Comparison of ENCODE assay signal across 12 mouse cellular contexts in the genomic region with DNA sequence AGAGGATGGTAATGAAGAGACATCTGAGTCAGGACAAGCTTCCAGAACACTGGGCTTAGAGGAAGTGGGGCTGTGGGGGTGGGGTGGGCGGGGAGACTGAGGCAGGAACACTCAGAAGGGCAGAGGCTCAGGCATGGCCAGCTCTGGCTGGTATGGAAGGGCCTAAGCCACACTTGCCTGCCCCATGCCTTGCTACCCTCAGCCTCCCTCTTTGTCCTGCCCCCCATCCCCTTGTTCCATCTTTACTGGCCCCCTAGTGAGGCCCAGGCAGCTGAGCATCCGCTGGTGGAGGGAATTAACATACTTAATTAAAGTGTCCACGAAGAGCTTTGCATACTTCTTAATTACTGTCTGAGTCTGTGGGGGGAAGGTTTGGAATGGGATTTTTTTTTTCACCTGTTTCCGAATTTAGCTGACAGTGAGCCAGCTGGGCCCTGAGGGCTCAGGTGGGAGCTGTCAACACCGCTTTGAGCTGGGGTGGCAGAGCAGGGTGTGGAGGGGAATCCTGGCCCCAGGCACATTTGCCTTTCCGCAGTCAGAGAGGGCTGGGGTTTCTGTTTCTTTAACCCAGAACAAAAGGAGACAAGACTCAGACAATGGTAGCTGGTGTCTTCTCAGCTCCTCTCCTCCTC. TPM values are rescaled to one million over a fixed set of nuclear protein-coding genes. Genes with fewer than 3 reads are reported as not detected.
A peak's percentile ranks its signal among the peaks of the same experiment; 100 is the strongest.
DNase-seq lines count a peak whose midpoint lies in the region; ATAC-seq and TF ChIP-seq lines count a peak whose summit lies in the region.
"Had no signal": no experiment of that assay in that cellular context is flagged by ENCODE, and none has a peak within 500 bp of the region (broad histone marks: within the 10 kb centered on the region; RNA-seq: fewer than 3 reads in every experiment).

No protein-coding gene starts in this region.

- DNase-seq in left cerebral cortex, postnatal 4 days = peak; percentile 36
- DNase-seq in left cerebral cortex, postnatal 14 days (ENCODE audit: low spot score in 2 of 2) = no peak
- DNase-seq in hindbrain, postnatal 0 days (ENCODE audit: low spot score) = peak; percentile 41
- no peak for DNase-seq in urinary bladder, postnatal 10 days (ENCODE audit: low spot score)
- no peak for DNase-seq in adrenal gland, postnatal 25 days
- DNase-seq: kidney, postnatal 25 days; liver, embryonic 13.5 days had no signal

- TF ChIP-seq CTCF in hindbrain, postnatal 0 days (IDR thresholded peaks at IDR 0.05; ENCODE audit: low read depth) = no peak
- TF ChIP-seq CTCF in olfactory bulb, adult 2 months (IDR thresholded peaks at IDR 0.05; ENCODE audit: insufficient read depth, low read depth, low read length) = peak; percentile 13; the same call in 1 of the 2 replicates

- peaks cover 10% of the 10 kb centered on the region for H3K36me3 ChIP-seq in forebrain, embryonic 12.5 days (replicated peaks)
- H3K36me3 ChIP-seq in hindbrain, postnatal 0 days (ENCODE audit: insufficient read depth, low read length) = no peaks in the 10 kb centered on the region; the same call in 1 of the 2 replicates
- no peaks in the 10 kb centered on the region for H3K36me3 ChIP-seq in kidney, embryonic 15.5 days
- H3K36me3 ChIP-seq: liver, embryonic 13.5 days had no signal

- H3K4me1 ChIP-seq in forebrain, embryonic 12.5 days = peaks cover 49% of the 10 kb centered on the region
- H3K4me1 ChIP-seq in hindbrain, postnatal 0 days (ENCODE audit: insufficient read depth, low read length) = peaks cover 20% of the 10 kb centered on the region
- H3K4me1 ChIP-seq in olfactory bulb, adult 2 months (ENCODE audit: control insufficient read depth, insufficient read depth, low read length) = peaks cover 53% of the 10 kb centered on the region
- H3K4me1 ChIP-seq in kidney, embryonic 15.5 days = peaks cover 11% of the 10 kb centered on the region; the same call in 1 of the 2 replicates
- H3K4me1 ChIP-seq: liver, embryonic 13.5 days had no signal

- intact Hi-C loops in left cerebral cortex, postnatal 4 days (cut with DNase I) = no loop called here
- intact Hi-C loops in left cerebral cortex, postnatal 14 days (cut with DNase I) = no loop called here

- no peak for TF ChIP-seq POLR2A in olfactory bulb, adult 2 months (IDR thresholded peaks at IDR 0.05; ENCODE audit: insufficient read depth, low read depth, low read length)

- no peaks in the 10 kb centered on the region for H3K27me3 ChIP-seq in forebrain, embryonic 12.5 days
- H3K27me3 ChIP-seq in hindbrain, postnatal 0 days (ENCODE audit: insufficient read depth, low read length) = no peaks in the 10 kb centered on the region
- no peaks in the 10 kb centered on the region for H3K27me3 ChIP-seq in kidney, embryonic 15.5 days
- H3K27me3 ChIP-seq: liver, embryonic 13.5 days had no signal

- H3K9ac ChIP-seq in forebrain, embryonic 12.5 days = no peak overlapping the region
- no peak overlapping the region for H3K9ac ChIP-seq in hindbrain, postnatal 0 days (replicated peaks; ENCODE audit: low read length)
- no peak overlapping the region for H3K9ac ChIP-seq in kidney, embryonic 15.5 days
- H3K9ac ChIP-seq: liver, embryonic 13.5 days had no signal

- no peaks in the 10 kb centered on the region for H3K9me3 ChIP-seq in forebrain, embryonic 12.5 days
- no peaks in the 10 kb centered on the region for H3K9me3 ChIP-seq in hindbrain, postnatal 0 days (ENCODE audit: low read length)
- H3K9me3 ChIP-seq in kidney, embryonic 15.5 days (replicated peaks) = no peaks in the 10 kb centered on the region
- H3K9me3 ChIP-seq: liver, embryonic 13.5 days had no signal

- WGBS in forebrain, embryonic 12.5 days = 24% methylated on average over 6 of the region's 6 CpGs
- 27% methylated on average over 6 of the region's 6 CpGs for WGBS in hindbrain, postnatal 0 days
- WGBS in olfactory bulb, adult 2 months = 32% methylated on average over 6 of the region's 6 CpGs
- WGBS in kidney, embryonic 15.5 days = 51% methylated on average over 6 of the region's 6 CpGs

- ATAC-seq in forebrain, embryonic 12.5 days (ENCODE audit: low FRiP score) = peak; percentile 53
- ATAC-seq in hindbrain, postnatal 0 days = peak; percentile 6; the same call in 1 of the 2 replicates
- ATAC-seq in kidney, embryonic 15.5 days (replicated peaks; ENCODE audit: low FRiP score) = no peak
- ATAC-seq: activated CD4-positive, CD25-positive, alpha-beta regulatory T cell, adult 4 months had no signal

- no peak overlapping the region for H3K4me3 ChIP-seq in forebrain, embryonic 12.5 days (replicated peaks)
- H3K4me3 ChIP-seq in hindbrain, postnatal 0 days (ENCODE audit: low read length) = no peak overlapping the region
- H3K4me3 ChIP-seq in olfactory bulb, adult 2 months (ENCODE audit: insufficient read depth, low read depth, low read length) = no peak overlapping the region
- H3K4me3 ChIP-seq in kidney, embryonic 15.5 days (replicated peaks) = no peak overlapping the region
- H3K4me3 ChIP-seq: liver, embryonic 13.5 days had no signal

- H3K27ac ChIP-seq in forebrain, embryonic 12.5 days = peak overlapping the region; percentile 80
- H3K27ac ChIP-seq in hindbrain, postnatal 0 days = peak overlapping the region; percentile 48; the same call in 1 of the 2 replicates
- H3K27ac ChIP-seq in olfactory bulb, adult 2 months (ENCODE audit: insufficient read depth, low read depth, low read length) = peak overlapping the region; percentile 31
- H3K27ac ChIP-seq in kidney, embryonic 15.5 days = no peak overlapping the region
- H3K27ac ChIP-seq: liver, embryonic 13.5 days; macrophage had no signal

- H3K4me2 ChIP-seq in forebrain, embryonic 12.5 days = peak overlapping the region; percentile 13
- no peak overlapping the region for H3K4me2 ChIP-seq in hindbrain, postnatal 0 days (ENCODE audit: low read depth, low read length)
- H3K4me2 ChIP-seq in kidney, embryonic 15.5 days = no peak overlapping the region
- H3K4me2 ChIP-seq: liver, embryonic 13.5 days had no signal

RNA-seq across cellular contexts. Expression of gene Rab6b, which starts 22.0 kb away (rescaled TPM):
- 100 to 1,000 TPM; 331 to 380 TPM for total RNA-seq in left cerebral cortex, postnatal 4 days (2021)
- total RNA-seq in left cerebral cortex, postnatal 14 days (2021) = 100 to 1,000 TPM; 657 to 676 TPM
- polyA plus RNA-seq in forebrain, embryonic 12.5 days (2016; fragmentation: Nextera tagmentation; extraction: Ambion mirVana) = 35.8 and 41.8 TPM in 2 replicates
- total RNA-seq in hindbrain, postnatal 0 days (2014; rRNA removed) = 210 and 223 TPM in 2 replicates
- polyA plus RNA-seq in hindbrain, postnatal 0 days (2015; fragmentation: Nextera tagmentation; extraction: Ambion mirVana) = 139 and 155 TPM in 2 replicates
- 122 and 448 TPM in 2 replicates for polyA plus RNA-seq in olfactory bulb, adult 2 months (2012; ENCODE audit: insufficient read depth, insufficient read length, low replicate concordance, missing spikeins)
- polyA plus RNA-seq in kidney, embryonic 15.5 days (2015; fragmentation: Nextera tagmentation; extraction: Ambion mirVana) = 5.2 and 5.3 TPM in 2 replicates
- total RNA-seq in adrenal gland, postnatal 25 days (2021) = 2.1 TPM in 2 replicates

Comparison
In these comparisons a context has a peak if more than half of its experiments do, and no peak if none do; other contexts are left out.
1. DNase-seq: peak in left cerebral cortex, postnatal 4 days (single experiment) and hindbrain, postnatal 0 days (single experiment); none in left cerebral cortex, postnatal 14 days (0 of 2), urinary bladder, postnatal 10 days (single experiment) and adrenal gland, postnatal 25 days (single experiment).
2. RNA of gene Rab6b, which starts 22.0 kb away (total RNA-seq): 657 to 676 TPM in left cerebral cortex, postnatal 14 days, 331 to 380 TPM in left cerebral cortex, postnatal 4 days and 210 to 223 TPM in hindbrain, postnatal 0 days; 2.1 TPM in adrenal gland, postnatal 25 days; every median in the first group is over 10 times any median in the second.